Mouse (Mus musculus) C3H10T1/2 (cell line): ENCODE measurements around the gene Rc3h2. TPM values are rescaled to one million over a fixed set of nuclear protein-coding genes. Genes with fewer than 3 reads are reported as not detected.

Experiments
- polyA plus RNA-seq, 2 experiments: library from polyadenylated mRNA; unstranded; fragments of >200 nt; fragmentation: generic; extraction: Trizol; gene quantifications; one replicate each; pipeline ENCODE4 v1.2.1; 2012; ENCODE audit warnings: missing spikeins in 2 of 2

The Rc3h2 gene
- polyA plus RNA-seq, result 1 to 10 TPM in 1 of 2 experiments, under 1 TPM in 1; 0.28 to 3.0 TPM

DNA sequence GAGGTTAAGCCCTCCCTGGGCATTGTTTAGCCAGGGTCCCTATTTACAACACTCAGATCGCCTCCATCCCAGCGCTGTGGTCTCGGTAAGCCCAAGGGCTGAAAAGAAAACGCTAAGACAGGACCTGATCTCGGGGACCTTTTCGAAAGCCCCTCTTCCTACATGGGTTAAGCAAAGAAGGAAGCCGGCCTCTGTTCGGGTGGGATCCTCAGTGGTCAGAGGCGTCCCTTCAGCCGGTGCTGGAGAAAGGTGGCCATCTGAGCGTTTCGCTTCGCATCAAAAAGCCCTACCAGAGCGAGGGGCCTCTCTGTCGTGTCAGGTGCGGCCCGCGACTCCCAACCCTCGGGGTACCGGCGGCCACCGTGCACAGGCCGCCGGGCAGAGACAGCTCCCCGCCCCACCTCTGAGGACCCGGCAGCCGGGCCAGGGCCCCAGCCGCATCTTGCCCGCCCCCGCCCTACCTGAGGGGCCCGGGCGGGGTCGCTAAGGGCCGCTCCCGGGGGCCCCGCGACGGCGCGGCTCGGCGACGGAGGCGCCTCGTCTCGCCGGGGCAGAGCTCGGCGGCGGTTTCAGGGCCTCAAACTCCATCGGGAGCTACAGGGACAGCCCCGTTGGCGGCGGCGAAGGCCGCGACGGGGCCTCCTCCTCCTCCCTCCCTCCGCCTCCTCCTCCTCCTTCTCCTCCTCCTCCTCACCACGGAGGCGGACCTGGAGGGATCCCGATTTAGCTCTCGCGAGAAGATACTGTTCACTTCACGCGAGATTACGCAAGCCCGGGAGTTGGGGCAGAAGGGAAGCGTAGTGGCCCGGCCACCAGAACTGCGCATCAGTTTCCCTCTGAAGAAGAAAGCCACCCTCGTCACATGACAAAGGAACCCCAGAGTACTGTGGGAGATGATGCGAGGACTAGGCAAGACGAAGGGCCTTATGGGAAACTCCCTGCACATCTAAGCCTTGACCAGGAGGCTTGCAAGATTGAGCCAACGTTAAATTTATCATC lies at the start of gene Rc3h2:
Gene Rc3h2, minus strand, starts transcription at position 598 of the 999 bp plus-strand sequence.

DNA sequence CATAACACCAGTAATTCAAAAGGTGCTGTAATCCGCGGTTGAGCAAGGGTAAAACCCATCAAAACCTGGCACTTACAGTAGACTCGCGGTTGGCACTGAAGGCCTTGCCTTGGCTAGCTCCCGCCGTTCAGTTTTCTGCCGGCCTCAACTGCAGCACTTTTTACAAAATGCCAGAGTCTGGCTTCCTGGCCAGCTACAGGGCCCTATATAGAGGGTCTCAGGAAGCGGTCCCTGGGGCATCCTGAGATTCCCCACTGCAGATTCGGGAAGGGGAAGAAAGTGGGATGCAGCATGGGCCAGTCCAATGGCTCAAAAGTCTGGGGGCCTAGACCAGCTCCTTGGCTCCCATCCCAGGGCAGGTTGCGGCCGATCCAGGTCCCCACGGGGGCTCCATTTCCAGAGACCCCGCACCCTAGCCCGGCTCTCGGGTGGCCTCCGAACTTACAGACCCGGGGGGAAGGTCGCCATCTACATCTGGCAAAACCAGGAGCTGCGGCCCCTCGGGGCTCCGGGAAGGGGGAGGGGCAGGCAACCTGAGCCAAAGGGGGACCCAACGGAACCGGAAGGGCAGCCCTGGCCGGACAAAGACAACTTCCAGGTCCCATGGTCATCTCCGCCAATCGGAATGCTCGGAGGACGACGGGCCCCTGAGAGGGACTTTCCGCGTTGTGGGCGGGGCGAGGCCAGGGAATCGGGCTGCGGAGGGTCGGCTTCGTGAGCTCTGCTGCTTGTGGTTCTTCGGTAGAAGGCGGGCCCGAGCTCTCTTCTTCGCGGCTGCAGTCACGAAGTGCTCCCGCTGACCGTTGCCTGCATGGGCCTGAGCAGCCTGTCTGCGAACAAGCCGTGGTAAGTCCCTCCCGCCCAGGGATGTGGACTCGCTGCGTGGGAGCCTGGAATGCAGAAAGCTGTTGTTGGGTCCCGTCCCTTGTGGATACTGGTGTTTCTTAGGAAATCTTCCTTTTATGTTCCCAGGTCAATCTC lies 20.2 kb upstream of the Rc3h2 start, which contains the start of the genes Zbtb26, Zbtb6 and Rabgap1:
Gene Zbtb26, minus strand, starts transcription at position 525 of the 981 bp plus-strand sequence.
Gene Zbtb6, minus strand, starts transcription at position 561 of the 981 bp plus-strand sequence.
Gene Rabgap1, plus strand, starts transcription at position 669 of the 981 bp plus-strand sequence.

DNA sequence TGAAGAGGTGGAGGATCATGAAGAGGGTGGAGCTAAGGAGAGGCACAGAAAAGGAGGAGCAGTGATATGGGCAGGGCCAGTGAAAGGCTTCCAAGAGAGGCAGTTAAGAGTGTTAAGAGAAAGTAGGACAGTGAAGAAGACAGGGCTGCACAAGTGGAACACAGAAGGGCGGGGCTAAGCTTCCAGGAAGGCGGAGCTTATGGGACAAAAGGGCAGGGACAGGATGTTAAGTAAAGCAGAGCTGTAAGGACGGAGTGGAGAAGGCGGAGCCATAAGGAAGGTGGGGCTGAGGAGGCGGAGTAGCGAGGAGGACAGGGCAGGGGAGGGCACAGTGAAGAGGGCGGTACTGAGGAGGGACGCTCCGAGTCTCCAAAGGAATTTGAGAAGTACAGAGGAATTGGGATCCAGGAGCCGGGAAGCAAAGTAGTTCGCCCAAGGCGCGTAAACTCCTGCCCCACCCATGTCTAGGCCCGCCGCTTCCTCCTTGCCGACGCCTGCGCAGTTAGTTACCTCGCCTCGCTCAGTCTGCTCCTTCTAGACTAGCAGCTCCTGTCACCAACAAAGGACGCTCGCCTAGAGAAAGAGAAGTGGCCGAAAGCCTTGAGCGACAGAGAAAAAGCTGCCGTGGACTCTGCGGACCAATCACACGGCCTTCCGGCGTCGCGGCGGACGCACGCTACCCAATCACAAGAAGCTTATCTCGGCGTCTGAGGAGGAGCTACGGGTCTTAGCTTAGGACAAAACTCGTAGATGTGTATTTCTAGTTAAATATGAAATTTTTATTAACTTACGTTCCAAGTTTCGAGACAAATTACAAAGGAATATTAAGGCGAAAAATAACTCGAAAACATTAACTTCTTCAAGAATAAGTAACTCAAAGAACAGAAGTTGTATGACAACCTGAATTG lies 63.8 kb downstream of the Rc3h2 start, which contains the start of gene Pdcl:
Gene Pdcl, minus strand, starts transcription at position 700 of the 908 bp plus-strand sequence.

DNA sequence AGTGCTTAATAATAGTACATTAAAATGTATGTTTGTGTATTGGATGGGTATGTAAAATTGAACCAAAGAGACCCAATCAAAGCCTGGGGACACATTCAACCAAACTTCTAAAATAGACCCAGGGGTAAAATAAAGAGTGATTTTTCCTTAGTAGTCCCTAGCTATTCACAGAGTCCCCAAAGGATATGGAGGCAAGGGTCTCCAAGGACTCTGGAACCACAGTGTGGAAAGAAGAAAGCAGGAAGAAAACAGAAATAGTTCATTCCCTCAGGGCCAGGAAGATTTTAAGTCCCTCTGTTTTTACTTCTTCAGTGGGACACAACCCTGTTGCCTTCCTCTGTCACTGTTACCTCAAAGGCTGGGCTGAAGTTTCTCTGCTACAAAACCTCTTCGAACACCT lies 96.5 kb downstream of the Rc3h2 start, which contains the start of gene Olfr368:
Gene Olfr368, plus strand, starts transcription at position 301 of the 400 bp plus-strand sequence.

Other genes starting within 250 kb of the Rc3h2 start
- not detected for gene Olfr365, start 234.7 kb downstream of the Rc3h2 start, polyA plus RNA-seq
- not detected for gene Olfr366, start 211.3 kb downstream of the Rc3h2 start, polyA plus RNA-seq
- not detected for gene Olfr368, start 96.4 kb downstream of the Rc3h2 start, polyA plus RNA-seq
- gene Pdcl, start 63.6 kb downstream of the Rc3h2 start, polyA plus RNA-seq, result 1 to 10 TPM in 1 of 2 experiments, under 1 TPM in 1; 0.54 to 7.2 TPM
- gene Zbtb26, start 20.2 kb upstream of the Rc3h2 start, polyA plus RNA-seq, result under 1 TPM; 0.06 to 0.55 TPM
- 1 to 10 TPM in 1 of 2 experiments, under 1 TPM in 1; 0.13 to 1.1 TPM for gene Zbtb6, start 20.3 kb upstream of the Rc3h2 start, polyA plus RNA-seq
- gene Rabgap1, start 20.4 kb upstream of the Rc3h2 start, polyA plus RNA-seq, result 10 to 100 TPM in 1 of 2 experiments, under 1 TPM in 1; 0.54 to 11.1 TPM
- gene Gpr21, start 93.4 kb upstream of the Rc3h2 start, polyA plus RNA-seq, result under 1 TPM in 1 of 2 experiments, not detected in 1; 0.06 TPM